Mouse (Mus musculus) forebrain, embryonic 13.5 days (tissue): ENCODE data around the gene Klhl1. TPM values are rescaled to one million over a fixed set of nuclear protein-coding genes. Genes with fewer than 3 reads are reported as not detected.
A peak's percentile ranks its signal among the peaks of the same experiment; 100 is the strongest.
"Not testable (repeated sequence)": the region's sequence is repeated elsewhere in the genome, so short reads cannot be mapped to it uniquely, and the experiment has no call there.

Experiments used
- ATAC-seq: fragments of 200-750 bp; cut with Nextera tagmentation; 2 replicates; pipeline ENCODE4 v1.8.0; 2017
- H3K27ac ChIP-seq: fragments of 300-500 bp; sonication (generic); 2 replicates; pipeline ENCODE4 v1.5.1; 2015; ENCODE audit warnings: inconsistent platforms, mild to moderate bottlenecking, moderate library complexity
- H3K27me3 ChIP-seq: fragments of 300-500 bp; sonication (generic); 2 replicates; pipeline ENCODE4 v1.6.1; 2015; ENCODE audit warnings: mild to moderate bottlenecking, inconsistent platforms
- H3K36me3 ChIP-seq: fragments of 300-500 bp; sonication (generic); 2 replicates; pipeline ENCODE4 v1.6.1; 2015; ENCODE audit warnings: mild to moderate bottlenecking, inconsistent platforms; ENCODE audit not compliant: poor library complexity, severe bottlenecking
- H3K4me1 ChIP-seq: fragments of 300-500 bp; sonication (generic); 2 replicates; pipeline ENCODE4 v1.6.1; 2015; ENCODE audit warnings: inconsistent platforms
- H3K4me2 ChIP-seq: fragments of 300-500 bp; sonication (generic); 2 replicates; pipeline ENCODE4 v1.6.1; 2015; ENCODE audit warnings: inconsistent platforms, mild to moderate bottlenecking, moderate library complexity
- H3K4me3 ChIP-seq: fragments of 300-500 bp; sonication (generic); 2 replicates; pipeline ENCODE4 v1.5.1; 2015; ENCODE audit warnings: mild to moderate bottlenecking, inconsistent platforms
- H3K9ac ChIP-seq: fragments of 300-500 bp; sonication (generic); 2 replicates; pipeline ENCODE4 v1.6.1; 2015; ENCODE audit warnings: mild to moderate bottlenecking, inconsistent platforms
- H3K9me3 ChIP-seq: fragments of 300-500 bp; sonication (generic); replicated peaks from 2 replicates; pipeline ENCODE4 v1.6.1; 2016; ENCODE audit warnings: inconsistent platforms
- WGBS: fragments of 180-500 bp; shearing (Covaris S2); methylation state at CpG from one replicate; pipeline ENCODE4 v1.1.7; 2015; 5-methylcytosine and 5-hydroxymethylcytosine counted together
- polyA plus RNA-seq: library from polyadenylated mRNA; unstranded; fragments of >200 nt; fragmentation: Nextera tagmentation; extraction: Ambion mirVana; gene quantifications from 2 replicates; pipeline ENCODE4 v1.2.1, GENCODE M21; 2015

Klhl1 gene
- polyA plus RNA-seq, 1 experiment from 2014 or later = 0.98 TPM

- no peak for ATAC-seq
- Histone ChIP-seq H3K9me3 (no peaks in the 10 kb centered on the region), H3K4me3 (no peak overlapping the region), H3K4me1 (no peaks in the 10 kb centered on the region), H3K36me3 (no peaks in the 10 kb centered on the region), H3K9ac (no peak overlapping the region), H3K27ac (no peak overlapping the region), H3K27me3 (no peaks in the 10 kb centered on the region), H3K4me2 (no peak overlapping the region)
- WGBS = 61% methylated on average over 6 of the region's 6 CpGs
Measured at GRCm38 (mm10) chr14:96217805-96218441, 301.0 kb downstream of the Klhl1 start.

GRCm38 (mm10) chr14:96194795-96195194 lies 324.1 kb downstream of the Klhl1 start:
- not testable (repeated sequence) for H3K27me3 ChIP-seq, H3K9me3 ChIP-seq, H3K4me2 ChIP-seq, ATAC-seq, H3K4me3 ChIP-seq, H3K27ac ChIP-seq, H3K4me1 ChIP-seq, H3K36me3 ChIP-seq, H3K9ac ChIP-seq
- 93% methylated on average over 16 of the region's 16 CpGs for WGBS

GRCm38 (mm10) chr14:96174546-96174945 lies 344.4 kb downstream of the Klhl1 start:
- no peaks in the 10 kb centered on the region for H3K4me1 ChIP-seq
- H3K9ac ChIP-seq = no peak overlapping the region
- H3K9me3 ChIP-seq = no peaks in the 10 kb centered on the region
- H3K27ac ChIP-seq = no peak overlapping the region
- no peak for ATAC-seq
- H3K4me2 ChIP-seq = no peak overlapping the region
- H3K27me3 ChIP-seq = no peaks in the 10 kb centered on the region
- 86% methylated on average over 2 of the region's 2 CpGs for WGBS
- H3K4me3 ChIP-seq = no peak overlapping the region
- H3K36me3 ChIP-seq = no peaks in the 10 kb centered on the region

- H3K36me3 ChIP-seq = no peaks in the 10 kb centered on the region
Measured at GRCm38 (mm10) chr14:96143137-96143536, 375.8 kb downstream of the Klhl1 start.

GRCm38 (mm10) chr14:96140246-96140645 lies 378.7 kb downstream of the Klhl1 start:
- Histone ChIP-seq H3K36me3 (no peaks in the 10 kb centered on the region), H3K9ac (no peak overlapping the region), H3K4me1 (no peaks in the 10 kb centered on the region), H3K4me2 (no peak overlapping the region), H3K4me3 (no peak overlapping the region), H3K27me3 (no peaks in the 10 kb centered on the region), H3K27ac (no peak overlapping the region), H3K9me3 (no peaks in the 10 kb centered on the region)
- WGBS = 94% methylated on average over 2 of the region's 2 CpGs
- no peak for ATAC-seq

More at GRCm38 (mm10) chr14:96143137-96143536, 375.8 kb downstream of the Klhl1 start:
- H3K9ac ChIP-seq = no peak overlapping the region
- ATAC-seq = no peak
- no peak overlapping the region for H3K4me3 ChIP-seq
- no peak overlapping the region for H3K4me2 ChIP-seq
- H3K27me3 ChIP-seq = no peaks in the 10 kb centered on the region
- H3K4me1 ChIP-seq = no peaks in the 10 kb centered on the region
- WGBS = 78% methylated on average over 9 of the region's 9 CpGs
- H3K27ac ChIP-seq = no peak overlapping the region
- no peaks in the 10 kb centered on the region for H3K9me3 ChIP-seq

- no peaks in the 10 kb centered on the region for H3K9me3 ChIP-seq
- H3K4me3 ChIP-seq = no peak overlapping the region
- H3K36me3 ChIP-seq = no peaks in the 10 kb centered on the region
- H3K4me2 ChIP-seq = no peak overlapping the region
- no peak for ATAC-seq
- H3K27me3 ChIP-seq = no peaks in the 10 kb centered on the region
- no peak overlapping the region for H3K9ac ChIP-seq
- no peak overlapping the region for H3K27ac ChIP-seq
- no peaks in the 10 kb centered on the region for H3K4me1 ChIP-seq
- WGBS = 82% methylated on average over 7 of the region's 7 CpGs
Measured at GRCm38 (mm10) chr14:96107396-96107795, 411.5 kb downstream of the Klhl1 start.

GRCm38 (mm10) chr14:96081681-96082207 lies 437.2 kb downstream of the Klhl1 start:
- Histone ChIP-seq H3K4me1 (no peaks in the 10 kb centered on the region), H3K4me2 (no peak overlapping the region), H3K9me3 (no peaks in the 10 kb centered on the region), H3K27me3 (no peaks in the 10 kb centered on the region), H3K36me3 (no peaks in the 10 kb centered on the region), H3K27ac (no peak overlapping the region), H3K9ac (no peak overlapping the region), H3K4me3 (no peak overlapping the region)
- 18% methylated on average over 6 of the region's 6 CpGs for WGBS
- no peak for ATAC-seq

GRCm38 (mm10) chr14:96065884-96066283 lies 453.0 kb downstream of the Klhl1 start:
- WGBS = 76% methylated on average over 3 of the region's 3 CpGs
- Histone ChIP-seq H3K9ac (no peak overlapping the region), H3K4me2 (no peak overlapping the region), H3K9me3 (no peaks in the 10 kb centered on the region), H3K36me3 (no peaks in the 10 kb centered on the region), H3K27ac (no peak overlapping the region), H3K27me3 (no peaks in the 10 kb centered on the region), H3K4me3 (no peak overlapping the region), H3K4me1 (no peaks in the 10 kb centered on the region)
- 0 out of 2 replicates have a peak, but pooled peaks have one; percentile 30 for ATAC-seq
